Mouse (Mus musculus) left cerebral cortex, adult 11 months (tissue): ENCODE measurements around the gene Kpna7.
"Not testable (repeated sequence)": the region's sequence is repeated elsewhere in the genome, so short reads cannot be mapped to it uniquely, and the experiment has no call there.

ENCODE experiments used
- DNase-seq: peaks from one replicate; pipeline ENCODE4 v3.0.0; 2022; ENCODE audit warnings: low spot score

Kpna7 gene

GRCm38 (mm10) chr5:145102706-145103105, 18.9 kb upstream of the Kpna7 start:
- no peak for DNase-seq

DNA sequence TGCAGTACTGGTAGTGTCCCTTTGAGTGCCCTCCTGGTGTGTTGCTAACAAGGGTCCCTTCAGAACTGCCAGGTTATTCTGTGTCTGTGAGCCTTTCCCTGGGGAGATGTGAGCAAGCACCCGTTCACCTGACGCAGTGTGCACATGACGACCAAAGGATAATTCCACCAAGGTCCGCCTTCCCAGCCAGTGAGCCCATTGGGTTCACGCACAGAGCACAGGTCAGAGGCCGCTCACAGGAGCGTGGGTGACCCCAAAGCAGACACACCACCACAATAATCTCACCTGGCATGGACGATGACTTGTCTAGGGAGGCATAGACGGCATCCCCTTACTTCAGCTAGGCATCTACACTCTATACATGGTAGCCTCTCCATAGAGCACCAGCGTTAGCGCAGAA, 17.6 kb upstream of the Kpna7 start:
- not testable (repeated sequence) for DNase-seq

- DNase-seq, result no peak
Observed at GRCm38 (mm10) chr5:145100960-145101359, 17.1 kb upstream of the Kpna7 start.

DNA sequence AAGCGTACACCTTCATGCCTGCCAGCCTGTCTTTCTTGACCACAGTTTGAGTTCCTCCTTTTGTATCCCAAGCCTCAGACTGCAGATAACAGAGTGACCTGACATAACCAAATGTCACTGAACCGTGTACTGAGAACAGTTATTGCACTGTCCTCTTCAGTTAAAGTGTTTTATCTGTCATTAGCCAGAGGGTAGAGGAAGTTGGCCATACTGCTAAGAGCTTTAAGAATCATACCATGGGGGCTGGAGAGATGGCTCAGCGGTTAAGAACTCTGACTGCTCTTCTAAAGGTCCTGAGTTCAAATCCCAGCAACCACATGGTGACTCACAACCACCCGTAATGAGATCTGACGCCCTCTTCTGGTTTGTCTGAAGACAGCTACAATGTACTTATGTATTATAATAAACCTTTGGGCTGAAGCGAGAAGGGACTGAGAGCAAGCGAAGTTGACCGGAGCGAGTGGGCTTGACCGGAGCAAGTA, 14.6 kb upstream of the Kpna7 start:
- DNase-seq, result no peak

GRCm38 (mm10) chr5:145096195-145096594, 12.4 kb upstream of the Kpna7 start:
- no peak for DNase-seq

GRCm38 (mm10) chr5:145089878-145090277, 6.0 kb upstream of the Kpna7 start:
- no peak for DNase-seq

- DNase-seq, result no peak
Observed at GRCm38 (mm10) chr5:145088186-145088585, 4.4 kb upstream of the Kpna7 start.

- no peak for DNase-seq
Observed at GRCm38 (mm10) chr5:145084822-145085221, 992 bp upstream of the Kpna7 start.

DNA sequence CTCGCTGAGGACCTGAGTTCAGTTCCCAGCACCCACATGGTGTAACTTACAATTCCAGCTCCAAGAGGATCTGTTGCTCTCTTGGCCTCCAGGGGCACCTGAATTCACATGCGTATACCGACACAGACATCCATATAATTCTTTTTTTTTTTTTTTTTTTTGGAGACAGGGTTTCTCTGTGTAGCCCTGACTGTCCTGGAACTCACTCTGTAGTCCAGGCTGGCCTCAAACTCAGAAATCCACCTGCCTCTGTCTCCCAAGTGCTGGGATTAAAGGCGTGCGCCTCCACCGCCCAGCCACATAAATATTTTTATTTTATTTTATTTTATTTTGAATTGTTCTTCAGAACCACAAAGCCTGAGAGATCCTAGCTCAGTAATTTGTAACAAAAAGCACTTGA, 629 bp downstream of the Kpna7 start:
- DNase-seq, result not testable (repeated sequence)

- no peak for DNase-seq
Observed at GRCm38 (mm10) chr5:145081866-145082613, 1.8 kb downstream of the Kpna7 start.

GRCm38 (mm10) chr5:145075081-145075480, 8.7 kb downstream of the Kpna7 start:
- DNase-seq, result no peak

- DNase-seq, result no peak
Observed at GRCm38 (mm10) chr5:145071342-145071741, 12.5 kb downstream of the Kpna7 start.

DNA sequence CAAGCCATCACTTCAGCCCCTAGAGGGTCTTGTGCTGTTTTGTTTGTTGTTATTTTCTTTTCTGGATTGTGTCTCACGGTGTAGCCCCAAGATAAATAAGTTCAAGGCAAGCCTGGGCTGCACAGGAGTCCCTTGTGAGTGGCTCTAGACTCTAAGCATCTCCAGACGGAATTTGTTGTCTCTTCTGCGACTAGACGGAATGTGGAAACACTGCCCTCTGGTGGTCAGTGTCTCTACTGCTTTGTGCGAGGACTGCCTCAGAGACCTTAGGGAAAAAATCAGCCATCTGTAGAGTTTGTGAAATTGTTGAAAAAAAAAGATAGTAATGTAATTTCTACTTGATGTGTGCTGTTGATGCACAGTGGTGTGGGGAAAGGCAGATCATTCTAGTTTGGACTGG, 14.1 kb downstream of the Kpna7 start:
- no peak for DNase-seq

DNA sequence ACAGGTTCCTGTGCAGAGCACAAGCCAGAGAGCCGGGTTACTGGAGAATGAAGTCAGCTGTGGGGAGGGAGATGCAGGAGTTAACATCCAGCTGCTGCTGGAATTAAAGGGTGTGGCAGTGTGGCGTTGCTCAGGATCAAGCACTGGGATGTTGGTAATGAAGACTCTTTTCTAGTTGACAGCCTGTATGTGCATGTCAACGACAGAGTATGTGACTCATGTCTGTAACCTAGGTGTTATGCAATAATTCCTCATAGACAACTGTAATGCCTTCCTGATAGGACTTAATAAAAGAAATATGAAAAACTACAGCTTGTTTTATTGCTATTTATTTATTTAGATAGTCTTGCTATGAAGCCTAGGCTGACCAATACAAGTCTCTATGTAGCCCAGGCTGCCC, 15.0 kb downstream of the Kpna7 start:
- no peak for DNase-seq

GRCm38 (mm10) chr5:145064765-145065340, 19.0 kb downstream of the Kpna7 start:
- DNase-seq, result no peak

GRCm38 (mm10) chr5:145059524-145059923, 24.3 kb downstream of the Kpna7 start:
- DNase-seq, result no peak

DNA sequence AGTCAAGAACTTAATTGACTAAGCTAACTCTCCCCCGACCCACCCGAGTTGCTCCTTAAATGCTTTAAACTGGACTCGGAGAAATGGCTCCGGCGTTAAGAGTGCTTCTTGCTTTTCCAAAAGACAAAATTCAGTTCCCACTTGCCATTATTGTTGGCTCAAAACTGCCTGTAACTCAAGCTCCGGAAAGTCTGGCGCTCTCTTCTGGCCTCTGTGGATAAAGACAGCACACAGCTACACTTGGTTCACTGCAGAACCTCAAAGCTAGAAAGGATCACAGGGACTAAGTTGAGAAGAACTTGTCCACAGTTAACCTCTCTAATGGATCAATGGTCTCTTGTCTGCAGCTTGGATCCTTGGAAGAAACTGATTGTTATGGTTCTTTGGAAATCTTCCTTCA, 25.1 kb downstream of the Kpna7 start:
- DNase-seq, result no peak

GRCm38 (mm10) chr5:145057907-145058306, 25.9 kb downstream of the Kpna7 start:
- no peak for DNase-seq

- not testable (repeated sequence) for DNase-seq
Observed at GRCm38 (mm10) chr5:145054187-145054586, 29.6 kb downstream of the Kpna7 start.

GRCm38 (mm10) chr5:145042690-145043089, 41.1 kb downstream of the Kpna7 start, which contains the start of gene 1700018F24Rik:
Gene 1700018F24Rik (plus strand): TSS chr5:145042990.
- DNase-seq, result not testable (repeated sequence)

DNA sequence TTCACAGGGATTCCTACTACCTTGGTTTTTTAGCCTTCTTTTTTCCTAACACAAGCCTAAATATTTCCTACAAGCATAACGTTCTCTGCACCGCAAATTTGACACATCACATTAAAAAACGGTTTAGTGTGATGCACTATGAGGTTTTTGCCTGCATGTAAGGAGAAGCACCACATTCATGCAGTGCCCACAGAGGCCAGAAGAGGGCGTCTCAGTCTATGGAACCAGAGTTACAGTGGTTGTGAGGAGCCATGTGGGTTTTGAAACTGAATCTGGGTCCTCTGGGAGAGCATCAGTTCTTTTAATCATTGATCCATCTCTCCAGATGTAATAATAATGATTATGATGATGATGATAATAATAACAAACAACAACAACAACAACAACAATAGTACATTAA, 42.2 kb downstream of the Kpna7 start:
- no peak for DNase-seq

- not testable (repeated sequence) for DNase-seq
Observed at GRCm38 (mm10) chr5:145032391-145032790, 51.4 kb downstream of the Kpna7 start, which contains the start of gene Gm4871. Gene Gm4871 (minus strand): TSS chr5:145032754.

GRCm38 (mm10) chr5:145030476-145030875, 53.4 kb downstream of the Kpna7 start:
- DNase-seq, result not testable (repeated sequence)
